8 mouse cellular contexts compared by ENCODE assay signal in the genomic region with DNA sequence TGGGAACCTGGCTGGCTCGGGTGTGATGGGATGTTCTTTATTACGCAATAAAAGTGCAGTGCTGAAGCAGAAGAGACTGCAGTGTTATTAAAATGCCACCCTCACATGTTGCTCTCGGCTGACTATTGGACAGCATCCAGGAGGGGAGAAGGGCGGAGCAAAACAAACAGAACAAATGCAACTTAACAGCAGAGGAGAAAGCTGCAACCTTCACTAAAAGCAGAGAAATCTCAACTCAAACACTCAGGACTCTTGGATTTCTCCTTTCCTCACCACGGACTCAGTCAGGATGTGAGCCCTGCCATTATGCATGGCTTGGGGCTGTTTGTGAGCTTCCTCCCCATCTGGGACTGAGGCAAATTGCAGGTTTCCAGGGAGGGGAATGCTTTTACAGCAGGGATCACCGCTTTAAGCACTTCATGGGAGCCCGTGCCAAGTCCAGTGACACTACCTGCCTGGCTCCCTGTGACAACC.
A peak's percentile ranks its signal among the peaks of the same experiment; 100 is the strongest.
DNase-seq lines count a peak whose midpoint lies in the region; ATAC-seq lines count a peak whose summit lies in the region.

No protein-coding gene starts in this region.

- DNase-seq in lung, postnatal 10 days = peak; percentile 24
- DNase-seq in lung, postnatal 14 days = no peak
- DNase-seq in cerebellum, adult 11 months = peak; percentile 10
- DNase-seq in kidney, adult 9 months = peak; percentile 22
- no peak for DNase-seq in spleen, postnatal 4 days (ENCODE audit: low spot score in 2 of 2)

- ATAC-seq in erythroblast, adult 5-6 weeks (replicated peaks; ENCODE audit: low FRiP score, poor library complexity, severe bottlenecking) = peak; percentile 54; the same call in 1 of the 2 replicates
- peak; percentile 93 for ATAC-seq in megakaryocyte-erythroid progenitor cell, adult 5-6 weeks (replicated peaks; ENCODE audit: low FRiP score, low TSS enrichment, poor library complexity, severe bottlenecking)
- no peak for ATAC-seq in monocyte, adult 5-6 weeks (replicated peaks; ENCODE audit: insufficient number of reproducible peaks, low FRiP score, low TSS enrichment, poor library complexity, severe bottlenecking)

Comparison
In these comparisons a context has a peak if more than half of its experiments do, and no peak if none do; other contexts are left out.
1. DNase-seq: peak in lung, postnatal 10 days (single experiment), cerebellum, adult 11 months (single experiment) and kidney, adult 9 months (single experiment); none in lung, postnatal 14 days (single experiment) and spleen, postnatal 4 days (0 of 2).